Mouse (Mus musculus) lung, adult 2 months (tissue): ENCODE results near the gene Cntnap2.

ENCODE experiments used
- CTCF ChIP-seq: fragments of 200-500 bp; IDR thresholded peaks from 2 replicates; pipeline ENCODE4 v1.5.1; 2011; ENCODE audit warnings: mild to moderate bottlenecking, low read length, control low read depth; ENCODE audit not compliant: insufficient read depth
- POLR2A ChIP-seq: fragments of 200-500 bp; IDR thresholded peaks from 2 replicates; pipeline ENCODE4 v1.6.1; 2011; ENCODE audit warnings: low read depth, mild to moderate bottlenecking, control low read depth, low read length, borderline replicate concordance; ENCODE audit errors: extremely low read depth

DNA sequence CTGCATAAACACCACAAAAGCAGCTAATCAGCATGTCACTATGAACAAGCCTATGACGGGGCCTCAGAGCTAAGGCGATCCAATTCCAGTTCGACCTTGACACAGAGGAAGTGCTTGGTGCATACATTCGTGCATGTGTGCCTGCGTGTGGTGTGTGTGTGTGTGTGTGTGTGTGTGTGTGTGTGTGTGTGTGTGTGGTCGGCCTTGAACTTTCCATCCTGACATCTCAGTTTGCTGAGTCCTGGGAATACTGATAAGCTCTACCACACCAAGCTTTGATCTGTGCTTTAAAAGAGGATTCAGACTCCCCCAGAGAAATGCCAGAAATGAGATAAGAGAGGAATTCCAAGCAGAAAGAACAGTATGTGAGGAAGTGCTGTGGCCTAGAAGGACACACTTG, 2279.0 kb downstream of the Cntnap2 start:
- TF ChIP-seq POLR2A = no peak
- no peak for TF ChIP-seq CTCF
